Mouse (Mus musculus) large intestine, adult 2 months (tissue): ENCODE measurements around the gene Htr1d. TPM values are rescaled to one million over a fixed set of nuclear protein-coding genes. Genes with fewer than 3 reads are reported as not detected.

ENCODE experiments used
- DNase-seq: peaks from one replicate; pipeline ENCODE4 v3.0.0-alpha.2; 2012; ENCODE audit warnings: low read depth, low spot score
- WGBS: fragments of 180-500 bp; shearing (Covaris S2); methylation state at CpG from one replicate; pipeline ENCODE4 v1.1.7; 2018; 5-methylcytosine and 5-hydroxymethylcytosine counted together
- polyA plus RNA-seq: library from polyadenylated mRNA; depleted of rRNA; stranded (reverse); fragments of >200 nt; gene quantifications from 2 replicates; pipeline ENCODE4 v1.2.3, GENCODE M21; 2012; rRNA removed

Htr1d gene
- 0.05 and 0.16 TPM in 2 replicates for polyA plus RNA-seq

DNA sequence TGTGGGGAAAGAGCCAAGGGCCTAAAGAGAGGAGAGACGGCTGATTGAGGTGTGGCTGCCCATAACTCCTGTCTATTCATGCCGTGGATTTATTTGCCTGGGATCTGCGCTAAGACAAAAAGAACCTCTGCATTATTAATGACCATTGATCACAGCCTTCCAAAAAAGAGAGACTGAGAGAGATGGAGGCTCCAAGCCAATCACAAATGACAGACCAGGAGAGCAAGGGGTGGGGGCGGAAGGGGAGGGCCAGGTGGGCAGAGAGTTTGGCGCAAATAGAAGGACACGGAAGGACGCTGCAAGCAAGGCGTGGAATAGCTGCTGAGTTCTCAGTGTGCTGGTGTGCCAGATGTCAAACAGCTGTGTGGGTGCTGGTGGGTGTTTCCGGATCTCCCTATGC lies at the start of gene Htr1d:
TSS of gene Htr1d (plus strand) at position 301 of the 400 bp plus-strand sequence.
- DNase-seq, result no peak
- WGBS, result 59% methylated on average over 9 of the region's 9 CpGs

DNA sequence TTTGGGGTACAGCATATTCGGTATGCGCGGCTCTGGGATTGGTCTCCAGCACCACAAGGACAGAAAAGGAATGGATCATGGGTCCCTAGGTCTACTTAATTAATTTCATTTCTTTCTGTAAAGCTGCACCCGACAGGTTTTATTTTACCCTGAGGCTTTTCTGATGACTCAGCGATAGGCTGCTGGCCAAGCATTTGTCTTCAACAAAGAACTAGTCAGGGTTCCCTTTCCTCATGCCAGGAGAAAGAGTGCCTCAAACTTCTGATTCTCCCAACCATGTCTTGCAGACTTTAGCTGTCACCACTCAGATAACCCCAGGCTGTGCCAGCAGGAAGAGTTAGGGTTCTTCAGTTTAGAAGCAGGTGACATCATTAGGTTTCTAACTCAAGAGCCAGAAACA lies 46.3 kb upstream of the Htr1d start:
- WGBS, result 76% methylated on average over 5 of the region's 5 CpGs
- no peak for DNase-seq

- DNase-seq, result no peak
- WGBS, result 82% methylated on average over 5 of the region's 5 CpGs
Measured at GRCm38 (mm10) chr4:136383052-136383451, 40.3 kb upstream of the Htr1d start.

GRCm38 (mm10) chr4:136383839-136384238 lies 39.5 kb upstream of the Htr1d start:
- 37% methylated on average over 6 of the region's 6 CpGs for WGBS
- DNase-seq, result no peak

DNA sequence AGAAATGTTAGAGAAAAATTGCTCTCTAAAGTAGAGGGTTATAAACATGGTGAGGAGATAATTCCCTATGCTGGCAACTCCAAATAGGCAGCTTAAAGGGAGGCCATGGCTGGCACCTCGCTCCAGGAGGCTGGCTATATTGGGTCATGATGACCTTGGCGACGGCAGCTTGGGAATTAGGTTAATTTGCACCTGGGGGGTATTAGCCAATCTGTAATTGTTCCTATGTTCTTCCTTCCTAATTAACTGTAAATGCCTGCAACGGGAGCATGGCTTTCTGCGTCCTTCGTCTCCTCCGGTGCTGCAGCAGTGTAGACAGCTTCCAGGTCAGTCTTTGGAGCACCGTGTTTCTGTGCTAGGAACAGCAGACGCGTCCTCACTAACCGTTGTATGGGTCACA lies 36.1 kb upstream of the Htr1d start:
- 50% methylated on average over 11 of the region's 11 CpGs for WGBS
- DNase-seq, result no peak

- 78% methylated on average over 10 of the region's 10 CpGs for WGBS
- DNase-seq, result no peak
Measured at GRCm38 (mm10) chr4:136401806-136402205, 21.5 kb upstream of the Htr1d start.

- WGBS, result 71% methylated on average over 11 of the region's 11 CpGs
- DNase-seq, result no peak
Measured at GRCm38 (mm10) chr4:136407831-136408230, 15.5 kb upstream of the Htr1d start.

GRCm38 (mm10) chr4:136411995-136412765 lies 11.1 kb upstream of the Htr1d start:
- WGBS, result 66% methylated on average over 10 of the region's 10 CpGs

GRCm38 (mm10) chr4:136415477-136415876 lies 7.8 kb upstream of the Htr1d start:
- WGBS, result 71% methylated on average over 9 of the region's 9 CpGs

More at GRCm38 (mm10) chr4:136411995-136412765, 11.1 kb upstream of the Htr1d start:
- no peak for DNase-seq

GRCm38 (mm10) chr4:136418962-136419361 lies 4.4 kb upstream of the Htr1d start:
- 17% methylated on average over 11 of the region's 11 CpGs for WGBS
- DNase-seq, result no peak

More at GRCm38 (mm10) chr4:136415477-136415876, 7.8 kb upstream of the Htr1d start:
- DNase-seq, result no peak

DNA sequence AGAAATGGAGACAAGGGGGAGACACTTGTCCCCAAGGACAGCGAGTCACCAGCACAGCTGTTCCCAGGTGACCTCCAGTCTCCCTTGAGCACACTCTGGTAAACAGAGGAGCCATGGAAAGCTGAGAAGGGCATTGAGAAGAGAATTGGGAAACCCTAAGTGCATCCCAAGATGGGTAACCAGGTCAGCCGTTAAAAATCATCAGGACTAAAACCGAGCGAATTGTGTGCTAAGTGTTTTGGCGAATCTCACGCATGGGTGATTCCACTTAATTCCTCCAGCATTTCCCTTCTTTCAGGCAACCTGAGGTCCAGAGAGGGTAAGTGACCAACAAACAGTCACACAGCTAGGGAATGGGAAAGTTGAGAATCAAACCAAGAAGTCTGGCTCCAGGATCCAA lies 3.9 kb upstream of the Htr1d start:
- WGBS, result 70% methylated on average over 6 of the region's 6 CpGs
- no peak for DNase-seq

GRCm38 (mm10) chr4:136424120-136424999 lies 1.0 kb downstream of the Htr1d start:
- 2% methylated on average over 65 of the region's 70 CpGs for WGBS
- DNase-seq, result no peak

- DNase-seq, result no peak
- 4% methylated on average over 15 of the region's 15 CpGs for WGBS
Measured at GRCm38 (mm10) chr4:136425000-136425288, 1.6 kb downstream of the Htr1d start.

DNA sequence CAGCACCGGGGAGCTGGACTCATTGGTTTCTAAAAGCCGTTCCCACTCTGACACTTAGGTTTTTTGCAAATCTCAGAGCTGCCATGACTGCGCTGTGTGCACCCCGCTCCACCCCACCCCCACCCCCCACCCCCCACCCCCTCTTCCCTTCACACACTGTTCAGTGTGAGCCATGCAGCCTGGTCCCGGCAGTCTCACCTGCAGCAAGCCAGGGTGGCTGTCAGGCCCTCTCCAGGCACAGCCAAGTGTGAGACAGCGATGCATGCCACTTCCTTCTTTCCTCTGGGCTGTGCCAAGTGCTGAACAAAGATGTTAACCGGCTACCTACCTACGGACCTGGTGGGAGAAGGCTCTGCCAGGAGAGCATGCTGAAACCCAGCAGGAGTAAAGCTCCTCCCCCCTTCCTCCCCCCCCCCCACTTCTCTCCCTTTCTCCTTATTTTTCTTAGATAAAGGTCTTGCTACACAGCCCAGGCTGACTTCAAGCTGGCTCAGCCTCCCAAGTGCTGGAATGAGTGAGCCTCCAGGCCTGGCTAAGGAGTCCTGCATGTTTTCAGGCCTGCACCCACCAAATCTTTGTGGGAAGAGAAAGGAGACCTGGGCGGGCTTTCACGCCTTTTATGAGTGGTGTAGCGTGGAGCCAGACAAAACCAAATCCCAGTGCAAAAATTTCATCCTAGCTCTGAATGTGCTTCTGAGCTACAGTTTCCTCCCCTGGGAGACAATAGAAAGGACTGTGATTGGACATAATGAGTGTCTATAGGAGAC lies 7.5 kb downstream of the Htr1d start:
- DNase-seq, result no peak
- 63% methylated on average over 11 of the region's 11 CpGs for WGBS

DNA sequence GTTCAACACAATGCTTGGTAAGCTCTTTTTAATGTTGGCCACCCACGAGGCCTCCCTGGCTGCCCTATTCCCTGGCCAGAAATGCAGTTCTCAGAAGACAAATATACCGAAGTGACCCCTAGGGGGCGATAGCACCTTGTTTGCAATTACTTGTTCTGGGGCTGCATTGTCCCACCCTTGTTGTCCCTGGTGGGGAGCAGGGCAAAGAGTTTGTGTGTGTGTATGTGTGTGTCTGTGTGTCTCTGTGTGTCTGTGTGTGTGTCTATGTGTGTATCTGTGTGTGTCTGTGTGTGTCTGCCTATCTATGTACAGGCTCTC lies 8.0 kb downstream of the Htr1d start:
- 5% methylated on average over 3 of the region's 3 CpGs for WGBS
- no peak for DNase-seq

- DNase-seq, result no peak
- WGBS, result 57% methylated on average over 4 of the region's 4 CpGs
Measured at GRCm38 (mm10) chr4:136434029-136434428, 10.7 kb downstream of the Htr1d start.

- 28% methylated on average over 4 of the region's 4 CpGs for WGBS
- peak; percentile 86 for DNase-seq
Measured at GRCm38 (mm10) chr4:136439106-136439505, 15.8 kb downstream of the Htr1d start.

- no peak for DNase-seq
- 67% methylated on average over 15 of the region's 15 CpGs for WGBS
Measured at GRCm38 (mm10) chr4:136441354-136442043, 18.2 kb downstream of the Htr1d start.

DNA sequence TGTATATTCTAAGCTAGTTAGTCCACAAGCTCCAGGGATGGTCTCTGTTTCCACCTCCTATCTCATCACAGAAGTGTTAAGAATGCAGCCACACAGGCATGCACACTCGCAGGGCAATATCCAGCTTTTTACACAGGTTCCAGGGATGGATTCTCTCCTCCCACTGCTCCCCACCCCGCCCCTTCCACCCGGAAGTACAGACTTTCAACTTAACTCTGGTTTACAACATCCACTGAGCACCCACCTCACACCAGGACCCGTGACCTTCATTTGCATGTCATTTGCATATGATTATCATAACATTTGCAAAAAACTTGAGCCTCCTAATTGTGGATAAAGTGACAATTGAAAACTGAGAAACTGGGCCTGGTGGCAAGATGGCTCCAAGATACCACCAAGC lies 21.2 kb downstream of the Htr1d start:
- 46% methylated on average over 4 of the region's 4 CpGs for WGBS
- DNase-seq, result no peak

- WGBS, result 44% methylated on average over 5 of the region's 5 CpGs
- no peak for DNase-seq
Measured at GRCm38 (mm10) chr4:136449795-136450194, 26.5 kb downstream of the Htr1d start.
